Mouse (Mus musculus): ENCODE measurements around the gene Dlg2.

Gene Dlg2

GRCm38 (mm10) chr7:91716696-91717095, 1240.2 kb downstream of the Dlg2 start:
- DNase-seq (ENCODE audit: extremely low spot score, low read depth, low spot score), result no peak

- no peak for DNase-seq (ENCODE audit: extremely low spot score, low read depth, low spot score)
Observed at GRCm38 (mm10) chr7:91720318-91720717, 1243.8 kb downstream of the Dlg2 start.

GRCm38 (mm10) chr7:91724397-91724796, 1247.9 kb downstream of the Dlg2 start:
- DNase-seq (ENCODE audit: extremely low spot score, low read depth, low spot score), result no peak

GRCm38 (mm10) chr7:91740748-91741147, 1264.3 kb downstream of the Dlg2 start:
- no peak for DNase-seq (ENCODE audit: extremely low spot score, low read depth, low spot score)

- no peak for DNase-seq (ENCODE audit: extremely low spot score, low read depth, low spot score)
Observed at GRCm38 (mm10) chr7:91753151-91753861, 1276.8 kb downstream of the Dlg2 start.

- no peak for DNase-seq (ENCODE audit: extremely low spot score, low read depth, low spot score)
Observed at GRCm38 (mm10) chr7:91767648-91768047, 1291.2 kb downstream of the Dlg2 start.

GRCm38 (mm10) chr7:91778673-91779072, 1302.2 kb downstream of the Dlg2 start:
- no peak for DNase-seq (ENCODE audit: extremely low spot score, low read depth, low spot score)

- DNase-seq (ENCODE audit: extremely low spot score, low read depth, low spot score), result no peak
Observed at GRCm38 (mm10) chr7:91784617-91785016, 1308.1 kb downstream of the Dlg2 start.

GRCm38 (mm10) chr7:91785445-91785844, 1309.0 kb downstream of the Dlg2 start:
- no peak for DNase-seq (ENCODE audit: extremely low spot score, low read depth, low spot score)

- DNase-seq (ENCODE audit: extremely low spot score, low read depth, low spot score), result no peak
Observed at GRCm38 (mm10) chr7:91785871-91786270, 1309.4 kb downstream of the Dlg2 start.

- no peak for DNase-seq (ENCODE audit: extremely low spot score, low read depth, low spot score)
Observed at GRCm38 (mm10) chr7:91790949-91791564, 1314.6 kb downstream of the Dlg2 start.

GRCm38 (mm10) chr7:91806632-91807031, 1330.2 kb downstream of the Dlg2 start:
- DNase-seq (ENCODE audit: extremely low spot score, low read depth, low spot score), result no peak

- no peak for DNase-seq (ENCODE audit: extremely low spot score, low read depth, low spot score)
Observed at GRCm38 (mm10) chr7:91810774-91811173, 1334.3 kb downstream of the Dlg2 start.

GRCm38 (mm10) chr7:91818004-91818403, 1341.5 kb downstream of the Dlg2 start:
- no peak for DNase-seq (ENCODE audit: extremely low spot score, low read depth, low spot score)

- DNase-seq (ENCODE audit: extremely low spot score, low read depth, low spot score), result no peak
Observed at GRCm38 (mm10) chr7:91832207-91832606, 1355.7 kb downstream of the Dlg2 start.

GRCm38 (mm10) chr7:91845723-91846122, 1369.3 kb downstream of the Dlg2 start:
- DNase-seq (ENCODE audit: extremely low spot score, low read depth, low spot score), result no peak

- no peak for DNase-seq (ENCODE audit: extremely low spot score, low read depth, low spot score)
Observed at GRCm38 (mm10) chr7:91849364-91849763, 1372.9 kb downstream of the Dlg2 start.

GRCm38 (mm10) chr7:91853653-91854052, 1377.2 kb downstream of the Dlg2 start:
- no peak for DNase-seq (ENCODE audit: extremely low spot score, low read depth, low spot score)

- DNase-seq (ENCODE audit: extremely low spot score, low read depth, low spot score), result no peak
Observed at GRCm38 (mm10) chr7:91856931-91857330, 1380.5 kb downstream of the Dlg2 start.

GRCm38 (mm10) chr7:91862806-91863531, 1386.5 kb downstream of the Dlg2 start:
- no peak for DNase-seq (ENCODE audit: extremely low spot score, low read depth, low spot score)

- DNase-seq (ENCODE audit: extremely low spot score, low read depth, low spot score), result no peak
Observed at GRCm38 (mm10) chr7:91868919-91869318, 1392.4 kb downstream of the Dlg2 start.

GRCm38 (mm10) chr7:91876831-91877230, 1400.4 kb downstream of the Dlg2 start:
- no peak for DNase-seq (ENCODE audit: extremely low spot score, low read depth, low spot score)

Measured in hindlimb bud, embryonic 11.5 days (tissue).